In the genomic region with DNA sequence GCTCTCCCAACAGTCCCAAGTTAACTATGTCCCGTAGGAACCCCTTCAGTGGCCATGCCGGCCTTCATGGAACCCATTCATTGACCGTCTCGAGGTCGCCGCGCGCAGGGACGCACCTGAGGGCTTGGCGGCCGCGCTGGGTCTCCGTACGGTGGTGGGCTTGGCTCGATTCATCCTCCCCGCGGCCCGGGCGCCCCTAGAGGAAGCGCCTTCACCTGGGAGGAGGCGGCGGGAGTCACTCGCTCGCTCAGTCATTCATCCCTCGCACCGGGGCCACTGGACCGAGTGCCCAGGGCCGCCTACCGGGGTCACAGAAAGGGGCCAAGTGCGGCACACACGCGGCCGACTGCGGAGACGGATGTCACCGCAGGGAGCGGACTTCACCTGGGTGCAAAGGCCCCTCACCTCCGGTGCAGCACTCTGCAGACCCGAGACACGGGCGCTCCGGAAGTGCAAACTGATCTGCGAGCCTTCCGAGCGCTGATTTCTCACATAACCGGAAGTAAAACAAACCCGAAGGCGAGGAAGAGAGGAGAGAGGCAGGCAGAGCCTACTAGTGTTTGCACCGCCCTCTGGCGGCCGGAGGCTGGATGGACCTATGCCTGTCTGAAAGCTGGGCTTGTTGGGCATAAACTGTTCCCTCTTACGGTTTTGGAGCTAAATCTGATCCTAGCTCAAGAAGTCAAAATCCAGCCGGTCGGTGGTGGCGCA, we compare ENCODE assay signal across 7 mouse cellular contexts. TPM values are rescaled to one million over a fixed set of nuclear protein-coding genes. Genes with fewer than 3 reads are reported as not detected.
DNase-seq lines count a peak whose midpoint lies in the region; ATAC-seq and TF ChIP-seq lines count a peak whose summit lies in the region.

A gene (minus strand): TSS at position 459 of the 711 bp plus-strand sequence.

- peak; percentile 80 for ATAC-seq in intestine, postnatal 0 days
- ATAC-seq in midbrain, embryonic 12.5 days (ENCODE audit: low FRiP score, low read depth) = peak; percentile 88

- peak within 1 kb of the TSS; percentile 100 for H3K4me3 ChIP-seq in embryonic facial prominence, embryonic 10.5 days
- H3K4me3 ChIP-seq in intestine, postnatal 0 days (ENCODE audit: low read depth, low read length) = peak within 1 kb of the TSS; percentile 76
- peak within 1 kb of the TSS; percentile 75 for H3K4me3 ChIP-seq in midbrain, embryonic 12.5 days
- H3K4me3 ChIP-seq in small intestine, adult 2 months (ENCODE audit: low read depth, low read length) = peak within 1 kb of the TSS; percentile 86

- intact Hi-C loops in left cerebral cortex, postnatal 4 days (cut with DNase I) = no loop called here

- TF ChIP-seq CTCF in intestine, postnatal 0 days (IDR thresholded peaks at IDR 0.05; ENCODE audit: low read depth) = peak; percentile 96
- TF ChIP-seq CTCF in small intestine, adult 2 months (IDR thresholded peaks at IDR 0.05; ENCODE audit: extremely low read depth, insufficient read length, insufficient replicate concordance, low read depth, low read length) = peak; percentile 96

- H3K9me3 ChIP-seq in embryonic facial prominence, embryonic 10.5 days = no peaks in the 10 kb centered on the region
- H3K9me3 ChIP-seq in intestine, postnatal 0 days (ENCODE audit: control insufficient read depth) = no peaks in the 10 kb centered on the region
- no peaks in the 10 kb centered on the region for H3K9me3 ChIP-seq in midbrain, embryonic 12.5 days

- 0 out of 2 replicates have a peak, but pooled peaks have one; percentile 10 for TF ChIP-seq POLR2A in small intestine, adult 2 months (IDR thresholded peaks at IDR 0.05; ENCODE audit: low read depth, low read length)

- peaks cover 40% of the 10 kb centered on the region for H3K36me3 ChIP-seq in embryonic facial prominence, embryonic 10.5 days (replicated peaks)
- H3K36me3 ChIP-seq in intestine, postnatal 0 days (ENCODE audit: control insufficient read depth, insufficient read depth) = peaks cover 30% of the 10 kb centered on the region
- peaks cover 39% of the 10 kb centered on the region for H3K36me3 ChIP-seq in midbrain, embryonic 12.5 days
- H3K36me3 ChIP-seq in small intestine, adult 2 months (ENCODE audit: control insufficient read depth, insufficient read depth, low read length) = peaks cover 23% of the 10 kb centered on the region

- peak; percentile 98 for DNase-seq in adrenal gland, postnatal 10 days
- peak; percentile 95 for DNase-seq in embryonic facial prominence, embryonic 10.5 days (ENCODE audit: low spot score)
- DNase-seq in gonadal fat pad, adult 2 months (ENCODE audit: low read depth) = peak; percentile 54
- DNase-seq in left cerebral cortex, postnatal 4 days = peak; percentile 97

- WGBS in embryonic facial prominence, embryonic 10.5 days = under 1% methylated on average over 55 of the region's 55 CpGs
- WGBS in intestine, postnatal 0 days = under 1% methylated on average over 55 of the region's 55 CpGs
- under 1% methylated on average over 55 of the region's 55 CpGs for WGBS in midbrain, embryonic 12.5 days
- WGBS in small intestine, adult 2 months = under 1% methylated on average over 55 of the region's 55 CpGs

- H3K27me3 ChIP-seq in embryonic facial prominence, embryonic 10.5 days (replicated peaks; ENCODE audit: low read depth, poor library complexity, severe bottlenecking) = no peaks in the 10 kb centered on the region
- no peaks in the 10 kb centered on the region for H3K27me3 ChIP-seq in intestine, postnatal 0 days (replicated peaks; ENCODE audit: control insufficient read depth, insufficient read depth, low read length)
- no peaks in the 10 kb centered on the region for H3K27me3 ChIP-seq in midbrain, embryonic 12.5 days
- no peaks in the 10 kb centered on the region for H3K27me3 ChIP-seq in small intestine, adult 2 months (ENCODE audit: control insufficient read depth, insufficient read depth, low read length)

- peak within 1 kb of the TSS; percentile 77 for H3K4me2 ChIP-seq in intestine, postnatal 0 days (replicated peaks; ENCODE audit: low read depth)
- H3K4me2 ChIP-seq in midbrain, embryonic 12.5 days (replicated peaks) = peak within 1 kb of the TSS; percentile 98

- peak within 1 kb of the TSS; percentile 80 for H3K9ac ChIP-seq in intestine, postnatal 0 days (ENCODE audit: low read depth, low read length)
- H3K9ac ChIP-seq in midbrain, embryonic 12.5 days (replicated peaks) = peak within 1 kb of the TSS; percentile 77

- H3K4me1 ChIP-seq in embryonic facial prominence, embryonic 10.5 days = peaks cover 15% of the 10 kb centered on the region
- 0 out of 2 replicates have a peak, but pooled peaks cover 5% of the 10 kb centered on the region for H3K4me1 ChIP-seq in intestine, postnatal 0 days (replicated peaks; ENCODE audit: control insufficient read depth, insufficient read depth, low read length)
- H3K4me1 ChIP-seq in midbrain, embryonic 12.5 days = peaks cover 11% of the 10 kb centered on the region
- H3K4me1 ChIP-seq in small intestine, adult 2 months (ENCODE audit: control insufficient read depth, insufficient read depth, insufficient read length, low read length) = peaks cover 3% of the 10 kb centered on the region; the same call in 1 of the 2 replicates

- H3K27ac ChIP-seq in embryonic facial prominence, embryonic 10.5 days (replicated peaks) = peak within 1 kb of the TSS; percentile 85
- H3K27ac ChIP-seq in intestine, postnatal 0 days (ENCODE audit: low read depth, low read length) = peak within 1 kb of the TSS; percentile 46; the same call in 1 of the 2 replicates
- peak within 1 kb of the TSS; percentile 26; the same call in 1 of the 2 replicates for H3K27ac ChIP-seq in midbrain, embryonic 12.5 days (replicated peaks)
- H3K27ac ChIP-seq in small intestine, adult 2 months (ENCODE audit: insufficient read depth, low read depth, low read length) = no peak within 1 kb of the TSS

RNA-seq across cellular contexts. Expression of the gene that starts here (rescaled TPM):
- 10 to 100 TPM; 36.6 to 51.9 TPM for total RNA-seq in adrenal gland, postnatal 10 days (2021)
- polyA plus RNA-seq in embryonic facial prominence, embryonic 10.5 days (2016; fragmentation: Nextera tagmentation; extraction: Ambion mirVana) = 42.6 and 44.4 TPM in 2 replicates
- 64.4 and 70.0 TPM in 2 replicates for polyA plus RNA-seq in gonadal fat pad, adult 2 months (2012; rRNA removed)
- polyA plus RNA-seq in intestine, postnatal 0 days (2015; fragmentation: Nextera tagmentation; extraction: Ambion mirVana) = 9.9 and 12.7 TPM in 2 replicates
- total RNA-seq in left cerebral cortex, postnatal 4 days (2021) = 100 to 1,000 TPM in 1 of 2 experiments, 10 to 100 TPM in 1; 93.1 to 108 TPM
- 36.3 and 39.8 TPM in 2 replicates for polyA plus RNA-seq in midbrain, embryonic 12.5 days (2016; fragmentation: Nextera tagmentation; extraction: Ambion mirVana)
- polyA plus RNA-seq in small intestine, adult 2 months (2012; rRNA removed) = 46.9 and 86.6 TPM in 2 replicates
